Mouse (Mus musculus) cortical plate, adult 2 months (tissue): ENCODE measurements around the gene Chst3. TPM values are rescaled to one million over a fixed set of nuclear protein-coding genes. Genes with fewer than 3 reads are reported as not detected.
"Not testable (repeated sequence)": the region's sequence is repeated elsewhere in the genome, so short reads cannot be mapped to it uniquely, and the experiment has no call there.

Experiments
- H3K27ac ChIP-seq: fragments of 200-500 bp; 2 replicates; pipeline ENCODE4 v1.5.1; 2012; ENCODE audit warnings: low read length, control low read depth, inconsistent platforms; ENCODE audit not compliant: insufficient read depth
- H3K4me1 ChIP-seq: fragments of 200-500 bp; 2 replicates; pipeline ENCODE4 v1.6.1; 2011; ENCODE audit warnings: low read length; ENCODE audit not compliant: control insufficient read depth, insufficient read depth
- H3K4me3 ChIP-seq: fragments of 200-500 bp; 2 replicates; pipeline ENCODE4 v1.5.1; 2011; ENCODE audit warnings: mild to moderate bottlenecking, low read length, control low read depth; ENCODE audit not compliant: insufficient read depth
- CTCF ChIP-seq: fragments of 200-500 bp; IDR thresholded peaks from 2 replicates; pipeline ENCODE4 v1.5.1; 2011; ENCODE audit warnings: mild to moderate bottlenecking, control low read depth, low read length; ENCODE audit not compliant: insufficient read depth; ENCODE audit errors: extremely low read depth
- POLR2A ChIP-seq: fragments of 200-500 bp; IDR thresholded peaks from 2 replicates; pipeline ENCODE4 v1.6.1; 2011; ENCODE audit warnings: mild to moderate bottlenecking, low read length, control low read depth; ENCODE audit not compliant: insufficient read depth; ENCODE audit errors: extremely low read depth
- polyA plus RNA-seq: library from polyadenylated mRNA; depleted of rRNA; stranded (reverse); fragments of >200 nt; gene quantifications from 2 replicates; pipeline ENCODE4 v1.2.3, GENCODE M21; 2012

Chst3 gene
- polyA plus RNA-seq, 1 experiment, result 2.0 TPM

DNA sequence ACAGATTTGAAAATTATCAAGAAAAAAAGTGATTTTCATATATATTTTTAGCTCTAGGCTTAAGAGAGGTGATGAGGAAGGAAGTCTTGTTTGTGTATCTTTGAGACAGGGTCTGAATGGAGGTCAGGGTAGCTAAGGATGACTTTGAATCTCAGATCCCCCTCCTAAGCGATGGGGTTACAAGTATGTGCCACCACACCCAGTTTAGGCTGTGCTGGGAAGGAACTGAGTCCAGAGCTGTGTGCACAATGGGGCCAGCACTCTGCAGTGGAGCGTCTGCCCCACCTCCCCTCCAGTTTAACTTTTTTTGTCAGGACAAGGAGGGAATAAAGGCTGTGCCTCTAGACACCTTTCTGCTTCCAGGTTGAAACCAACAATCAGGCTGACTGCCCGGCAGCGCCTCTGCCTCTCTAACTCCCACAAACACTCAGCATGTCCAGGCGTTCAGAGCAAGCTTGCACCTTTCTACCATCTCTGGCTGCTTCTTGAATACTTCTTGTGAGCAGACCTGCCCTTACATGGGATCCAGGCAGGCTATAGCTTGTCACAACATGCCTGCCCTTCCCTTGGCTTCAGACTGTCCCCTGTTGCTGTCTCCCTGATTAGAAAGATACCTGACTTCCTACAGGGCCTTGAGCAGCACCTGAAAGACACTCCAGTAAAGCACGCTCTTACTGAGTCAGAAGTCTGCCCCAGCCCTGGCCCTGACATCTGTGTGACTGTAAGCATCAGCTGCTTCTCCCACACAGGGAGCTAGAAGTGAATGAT lies 11.4 kb upstream of the Chst3 start:
- H3K4me3 ChIP-seq, result no peak overlapping the region
- no peak for TF ChIP-seq POLR2A
- TF ChIP-seq CTCF, result no peak
- H3K4me1 ChIP-seq, result no peaks in the 10 kb centered on the region
- H3K27ac ChIP-seq, result no peak overlapping the region

DNA sequence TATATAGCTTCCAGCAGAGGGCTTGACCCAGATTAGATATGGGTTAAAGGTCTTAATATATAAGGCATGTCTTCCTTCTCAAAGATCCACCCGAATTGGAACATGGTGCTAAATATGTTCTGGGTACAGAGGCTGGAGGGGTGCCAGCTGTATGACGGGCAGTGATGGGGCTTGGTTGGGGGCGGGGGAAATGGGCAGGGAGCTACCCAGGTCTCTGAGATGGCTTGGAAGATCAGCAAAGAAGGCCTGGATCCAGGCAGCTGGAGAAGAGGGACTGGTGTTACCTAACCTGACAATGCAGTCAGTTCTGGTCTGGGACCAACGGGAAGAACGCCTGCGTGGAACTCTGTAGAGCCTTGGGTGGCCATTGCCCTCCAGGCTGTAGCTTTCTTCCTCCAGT lies 10.1 kb upstream of the Chst3 start:
- TF ChIP-seq POLR2A (no peak), CTCF (no peak)
- Histone ChIP-seq H3K4me1 (no peaks in the 10 kb centered on the region), H3K27ac (no peak overlapping the region), H3K4me3 (no peak overlapping the region)

GRCm38 (mm10) chr10:60227666-60228065 lies 8.6 kb upstream of the Chst3 start:
- no peak for TF ChIP-seq POLR2A
- TF ChIP-seq CTCF, result no peak
- no peak overlapping the region for H3K4me3 ChIP-seq

GRCm38 (mm10) chr10:60224601-60225000 lies 5.5 kb upstream of the Chst3 start:
- TF ChIP-seq POLR2A (no peak), CTCF (no peak)
- Histone ChIP-seq H3K27ac (no peak overlapping the region), H3K4me1 (no peaks in the 10 kb centered on the region), H3K4me3 (no peak overlapping the region)

More at GRCm38 (mm10) chr10:60227666-60228065, 8.6 kb upstream of the Chst3 start:
- H3K4me1 ChIP-seq, result no peaks in the 10 kb centered on the region
- H3K27ac ChIP-seq, result no peak overlapping the region

DNA sequence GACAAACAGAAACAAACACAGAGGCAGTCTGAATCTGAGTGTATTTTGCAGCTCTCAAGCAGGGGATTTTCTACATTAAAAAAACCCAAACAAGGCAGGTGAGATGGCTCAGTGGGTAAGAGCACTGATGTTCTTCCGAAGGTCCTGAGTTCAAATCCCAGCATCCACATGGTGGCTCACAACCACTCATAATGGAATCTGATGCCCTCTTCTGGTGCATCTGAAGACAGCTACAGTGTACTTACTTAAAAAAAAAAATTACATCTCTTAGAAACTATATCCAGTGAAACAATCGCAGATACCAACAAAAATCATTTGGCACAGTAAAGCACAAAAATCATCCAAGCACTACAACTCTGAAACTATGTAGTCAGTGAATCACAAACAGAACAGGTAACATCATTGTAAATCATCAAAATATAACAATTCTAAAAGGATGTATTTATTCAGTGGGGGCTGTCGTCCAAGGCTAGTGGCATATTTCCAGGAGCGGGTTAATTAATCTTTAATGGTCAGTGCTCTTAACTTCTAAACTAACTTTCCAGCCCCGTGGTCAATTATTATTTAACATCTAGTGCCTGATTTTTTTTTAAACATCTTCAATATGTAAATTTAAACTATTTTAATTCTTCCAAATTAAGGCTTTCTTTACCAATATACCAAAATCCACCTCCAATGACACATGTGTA lies 2.7 kb upstream of the Chst3 start:
- H3K4me1 ChIP-seq, H3K27ac ChIP-seq, H3K4me3 ChIP-seq: not testable (repeated sequence)

- no peak overlapping the region for H3K27ac ChIP-seq
- H3K4me1 ChIP-seq, result peaks cover 2% of the 10 kb centered on the region
- H3K4me3 ChIP-seq, result no peak overlapping the region
- TF ChIP-seq CTCF (no peak), POLR2A (no peak)
Measured at GRCm38 (mm10) chr10:60220607-60221006, 1.5 kb upstream of the Chst3 start.

- peaks cover 5% of the 10 kb centered on the region for H3K4me1 ChIP-seq
- no peak for TF ChIP-seq POLR2A
- no peak for TF ChIP-seq CTCF
- H3K27ac ChIP-seq, result no peak overlapping the region
- H3K4me3 ChIP-seq, result no peak overlapping the region
Measured at GRCm38 (mm10) chr10:60220042-60220523, 1.0 kb upstream of the Chst3 start.

DNA sequence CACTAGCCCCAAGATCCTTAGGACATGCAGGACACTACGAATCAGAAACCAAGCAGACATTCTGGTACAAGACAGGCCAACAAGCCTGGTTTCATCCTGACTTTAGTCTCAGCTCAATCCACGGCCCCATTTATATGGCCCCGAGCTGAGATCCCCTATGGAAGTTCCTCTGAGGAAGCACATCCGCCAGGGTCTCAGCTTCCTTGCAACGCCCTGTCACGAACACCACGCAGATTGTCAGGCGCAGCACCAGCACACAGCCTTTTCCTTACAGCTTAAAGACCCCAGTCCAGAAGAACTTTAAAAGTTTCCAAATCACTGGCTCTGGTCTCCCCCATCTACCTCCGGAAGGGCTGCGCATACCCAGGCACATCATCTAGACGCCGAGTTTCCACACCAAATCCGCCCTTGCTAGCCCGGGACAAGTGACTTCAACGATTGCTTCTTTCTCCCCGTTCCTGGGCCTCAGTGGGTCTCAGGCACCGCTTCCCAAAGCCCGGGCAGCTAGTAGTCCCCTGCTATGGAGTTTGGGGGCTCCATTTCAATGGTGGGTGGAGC lies 948 bp downstream of the Chst3 start:
- Histone ChIP-seq H3K4me3 (peak overlapping the region; percentile 19; the same call in 1 of the 2 replicates), H3K27ac (no peak overlapping the region), H3K4me1 (peaks cover 7% of the 10 kb centered on the region)
- no peak for TF ChIP-seq CTCF
- TF ChIP-seq POLR2A, result no peak

DNA sequence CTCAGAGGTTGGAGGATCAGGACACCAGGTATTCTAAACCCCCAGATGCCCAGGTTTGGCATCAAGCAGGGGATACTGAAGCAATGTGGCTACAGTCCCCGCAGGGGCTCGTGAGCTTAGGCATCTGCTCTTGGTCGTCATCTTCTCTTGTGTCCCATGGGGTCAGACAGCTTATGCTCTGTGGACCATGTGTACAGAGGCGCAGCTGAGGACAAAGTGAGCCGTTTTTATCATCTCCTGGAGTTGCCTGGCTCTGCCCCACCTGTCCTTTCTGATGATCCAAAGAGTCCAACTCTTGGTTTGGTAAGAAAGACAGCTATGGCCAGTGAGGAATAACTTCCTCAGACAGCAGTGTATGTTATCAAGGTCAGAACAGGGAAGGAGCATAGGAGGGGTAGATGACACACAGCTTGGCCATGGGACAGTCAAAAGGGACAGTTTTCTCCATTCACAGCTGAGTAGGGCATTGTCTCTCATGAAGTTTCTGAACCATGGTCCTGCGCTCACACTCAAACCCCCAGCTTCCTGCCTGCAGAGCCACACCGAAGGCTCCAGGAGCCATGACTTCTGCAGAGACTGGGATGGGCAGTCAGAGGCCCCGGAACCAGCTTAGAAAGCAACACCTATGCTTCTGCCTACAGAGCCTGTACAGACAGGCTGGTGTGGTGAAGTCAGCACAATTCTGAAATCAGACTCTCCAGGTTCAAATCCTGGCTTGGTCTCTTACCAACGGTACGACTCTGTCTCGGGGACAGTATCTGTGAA lies 2.5 kb downstream of the Chst3 start:
- H3K4me3 ChIP-seq, result no peak overlapping the region
- no peak overlapping the region for H3K27ac ChIP-seq
- TF ChIP-seq CTCF, result no peak
- TF ChIP-seq POLR2A, result no peak
- peaks cover 7% of the 10 kb centered on the region for H3K4me1 ChIP-seq
